Mouse (Mus musculus) megakaryocyte, embryonic 14.5 days (primary cell): ENCODE measurements at regions not wholly inside any gene's neighbourhood (a gene's known extent, or its start where the extent isn't known, plus 50 kb on each side); places are given as distances from the start of the nearest gene placed in this dataset.
A peak's percentile ranks its signal among the peaks of the same experiment; 100 is the strongest.

Source experiments
- H3K27me3 ChIP-seq: replicated peaks from 2 replicates; pipeline ENCODE3; 2012; ENCODE audit warnings: inconsistent platforms
- H3K36me3 ChIP-seq: replicated peaks from 2 replicates; pipeline ENCODE3; 2012; ENCODE audit warnings: low read length, inconsistent platforms, mixed read lengths
- H3K4me1 ChIP-seq: 2 replicates; pipeline ENCODE4 v1.6.1; 2012; ENCODE audit warnings: inconsistent platforms
- H3K4me3 ChIP-seq: replicated peaks from 2 replicates; pipeline ENCODE3; 2012; ENCODE audit warnings: moderate library complexity, mild to moderate bottlenecking, inconsistent platforms
- H3K9me3 ChIP-seq: 2 replicates; pipeline ENCODE4 v1.6.1; 2012; ENCODE audit warnings: inconsistent platforms
- FLI1 ChIP-seq: IDR thresholded peaks from 2 replicates; pipeline ENCODE4 v1.6.1; 2012; ENCODE audit warnings: low read length, inconsistent platforms, mixed read lengths
- GATA1 ChIP-seq: IDR thresholded peaks from 3 replicates; pipeline ENCODE4 v1.6.1; 2012; ENCODE audit warnings: mixed read lengths, low read length, inconsistent platforms, borderline replicate concordance

GRCm38 (mm10) chr13:47872645-47873044, 388.4 kb upstream of the Id4 start:
- Histone ChIP-seq H3K9me3 (peaks cover 14% of the 10 kb centered on the region), H3K4me3 (no peak overlapping the region), H3K27me3 (no peaks in the 10 kb centered on the region), H3K4me1 (no peaks in the 10 kb centered on the region), H3K36me3 (no peaks in the 10 kb centered on the region)
- no peak for TF ChIP-seq FLI1
- TF ChIP-seq GATA1: no peak

DNA sequence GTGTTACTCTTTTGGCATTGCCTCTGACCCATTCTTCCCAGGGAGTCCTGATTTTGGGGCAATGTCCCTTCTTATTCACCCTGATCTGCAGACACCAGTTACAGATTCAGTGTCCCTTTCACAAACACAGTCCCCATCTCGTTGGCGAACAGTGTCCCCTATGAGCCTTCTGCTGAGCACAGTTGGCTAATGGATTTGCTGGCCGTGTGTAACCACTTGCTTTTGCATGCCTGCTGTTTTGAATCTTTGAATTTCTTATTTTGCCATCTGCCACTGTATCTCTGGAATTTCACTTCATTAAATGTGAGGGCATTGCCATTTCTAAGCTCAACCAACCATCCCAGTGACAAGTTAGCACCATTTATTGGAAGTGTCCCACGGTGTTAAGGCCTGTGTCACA, 368.5 kb upstream of the Id4 start:
- H3K9me3 ChIP-seq: peaks cover 28% of the 10 kb centered on the region
- TF ChIP-seq GATA1: no peak

DNA sequence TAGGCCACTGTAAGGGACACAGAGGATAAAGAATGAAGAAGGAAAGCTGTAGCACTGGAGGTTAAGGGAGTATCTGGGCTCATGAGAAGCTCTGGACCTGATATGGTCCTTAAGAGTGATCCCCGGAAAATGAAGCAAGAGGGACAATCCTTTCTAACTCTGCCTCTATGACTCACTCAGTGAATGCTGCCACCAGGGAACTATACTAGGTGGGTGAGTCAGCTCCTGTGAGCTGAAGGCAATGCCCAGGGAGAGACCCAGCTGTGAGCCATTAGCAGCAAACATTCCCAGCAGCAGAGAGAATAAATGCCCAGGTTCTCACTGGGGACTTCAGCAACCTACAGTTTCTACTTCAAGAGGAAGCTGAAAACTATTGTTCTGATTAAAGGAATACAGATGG, 366.7 kb upstream of the Id4 start:
- H3K9me3 ChIP-seq: peaks cover 29% of the 10 kb centered on the region
- no peak for TF ChIP-seq GATA1
- TF ChIP-seq FLI1: no peak
- no peaks in the 10 kb centered on the region for H3K4me1 ChIP-seq
- H3K4me3 ChIP-seq: no peak overlapping the region
- no peaks in the 10 kb centered on the region for H3K27me3 ChIP-seq
- H3K36me3 ChIP-seq: no peaks in the 10 kb centered on the region

More for the DNA sequence above, 368.5 kb upstream of the Id4 start:
- no peak overlapping the region for H3K4me3 ChIP-seq
- H3K36me3 ChIP-seq: no peaks in the 10 kb centered on the region
- no peaks in the 10 kb centered on the region for H3K4me1 ChIP-seq
- H3K27me3 ChIP-seq: no peaks in the 10 kb centered on the region

- H3K4me3 ChIP-seq: no peak overlapping the region
- H3K4me1 ChIP-seq: no peaks in the 10 kb centered on the region
- no peaks in the 10 kb centered on the region for H3K36me3 ChIP-seq
- TF ChIP-seq GATA1: no peak
- no peak for TF ChIP-seq FLI1
- H3K9me3 ChIP-seq: peaks cover 27% of the 10 kb centered on the region
- no peaks in the 10 kb centered on the region for H3K27me3 ChIP-seq
Observed at GRCm38 (mm10) chr13:47895256-47895655, 365.8 kb upstream of the Id4 start.

DNA sequence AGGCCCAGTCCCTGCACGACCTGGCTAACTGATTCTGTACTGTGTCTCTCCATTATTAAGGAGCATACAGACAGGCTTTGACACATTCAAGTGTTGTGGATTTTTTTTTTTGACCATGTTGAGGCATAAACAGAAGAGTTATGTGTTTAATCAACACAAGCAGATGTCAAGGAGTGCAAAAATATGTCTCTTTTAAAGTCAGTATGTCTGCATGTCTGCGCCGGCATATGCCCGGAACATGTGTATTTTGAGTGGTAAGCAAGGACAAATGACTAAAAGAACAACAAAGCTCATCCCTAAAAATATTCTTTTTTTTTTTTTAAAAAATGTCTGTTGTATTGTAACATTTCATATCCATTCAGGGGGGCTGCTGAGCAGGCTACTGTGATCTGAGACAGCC, 364.4 kb upstream of the Id4 start:
- no peaks in the 10 kb centered on the region for H3K27me3 ChIP-seq
- H3K36me3 ChIP-seq: no peaks in the 10 kb centered on the region
- TF ChIP-seq FLI1: no peak
- no peak for TF ChIP-seq GATA1
- H3K9me3 ChIP-seq: peaks cover 27% of the 10 kb centered on the region
- no peaks in the 10 kb centered on the region for H3K4me1 ChIP-seq
- H3K4me3 ChIP-seq: no peak overlapping the region

- no peaks in the 10 kb centered on the region for H3K27me3 ChIP-seq
- H3K4me3 ChIP-seq: no peak overlapping the region
- peaks cover 20% of the 10 kb centered on the region for H3K9me3 ChIP-seq
- H3K4me1 ChIP-seq: no peaks in the 10 kb centered on the region
- no peaks in the 10 kb centered on the region for H3K36me3 ChIP-seq
- TF ChIP-seq FLI1 (no peak), GATA1 (no peak)
Observed at GRCm38 (mm10) chr13:47909851-47910530, 351.0 kb upstream of the Id4 start.

DNA sequence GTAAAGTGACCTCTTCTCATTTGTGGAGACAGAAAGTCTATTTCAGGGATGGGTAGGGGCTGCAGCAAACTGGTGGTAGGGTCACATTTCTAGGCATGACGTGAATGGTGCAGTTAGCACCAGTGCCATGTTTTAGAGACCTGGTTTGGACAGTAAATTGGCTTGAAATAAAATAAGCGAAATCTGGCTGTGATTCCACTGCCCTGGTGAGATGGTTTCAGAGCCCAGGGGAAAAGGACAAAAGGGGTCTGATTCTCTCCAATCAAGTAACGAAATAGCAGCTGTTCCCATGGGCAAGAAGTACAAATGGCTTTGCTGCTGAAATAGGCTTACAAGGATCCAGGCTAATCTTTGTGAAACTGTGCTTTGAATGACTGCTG, 350.5 kb upstream of the Id4 start:
- no peaks in the 10 kb centered on the region for H3K4me1 ChIP-seq
- TF ChIP-seq GATA1 (no peak), FLI1 (no peak)
- no peaks in the 10 kb centered on the region for H3K27me3 ChIP-seq
- no peak overlapping the region for H3K4me3 ChIP-seq
- H3K9me3 ChIP-seq: peaks cover 20% of the 10 kb centered on the region
- H3K36me3 ChIP-seq: no peaks in the 10 kb centered on the region

DNA sequence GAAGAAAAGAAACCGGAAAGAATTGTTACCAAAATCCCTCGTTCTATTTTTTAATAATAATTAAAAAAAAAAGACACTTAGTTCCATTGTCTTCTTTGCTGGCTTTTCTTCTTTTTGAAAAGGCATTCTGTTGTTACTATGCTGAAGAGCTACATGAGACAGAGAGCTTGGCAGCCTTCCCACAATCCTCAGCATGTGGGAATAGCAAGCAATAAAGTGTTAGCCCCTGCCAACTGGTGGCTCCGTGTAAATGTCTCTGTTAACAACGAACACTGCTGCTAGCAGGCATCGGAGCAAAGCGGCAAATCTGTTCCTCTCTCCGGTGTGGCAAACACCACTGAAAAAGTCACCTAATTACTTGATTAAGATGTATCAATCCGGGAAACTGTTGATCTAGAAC, 344.6 kb upstream of the Id4 start:
- Histone ChIP-seq H3K27me3 (no peaks in the 10 kb centered on the region), H3K4me1 (no peaks in the 10 kb centered on the region), H3K36me3 (no peaks in the 10 kb centered on the region), H3K9me3 (peaks cover 23% of the 10 kb centered on the region), H3K4me3 (no peak overlapping the region)
- no peak for TF ChIP-seq FLI1

DNA sequence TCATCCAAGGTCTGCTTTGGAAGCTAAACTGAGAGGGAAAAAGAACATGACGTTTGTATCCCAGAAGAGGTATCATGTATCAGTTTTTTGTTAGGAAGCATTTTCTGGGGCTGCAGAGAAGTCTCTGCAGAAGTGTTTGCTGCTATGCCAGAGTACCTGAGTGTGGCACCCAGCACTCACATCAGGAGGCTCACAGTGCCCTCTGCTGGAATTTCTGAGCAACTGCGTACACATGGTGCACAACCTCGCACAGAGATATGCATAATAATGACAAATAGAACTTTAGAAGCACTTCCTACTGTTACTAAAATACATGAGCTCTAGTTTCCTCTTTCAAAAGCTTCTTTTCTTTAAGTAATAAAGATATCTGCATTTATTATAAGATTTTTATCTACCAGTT, 343.7 kb upstream of the Id4 start:
- Histone ChIP-seq H3K36me3 (no peaks in the 10 kb centered on the region), H3K4me1 (no peaks in the 10 kb centered on the region), H3K9me3 (peaks cover 19% of the 10 kb centered on the region), H3K27me3 (no peaks in the 10 kb centered on the region), H3K4me3 (no peak overlapping the region)
- TF ChIP-seq FLI1 (no peak), GATA1 (no peak)

DNA sequence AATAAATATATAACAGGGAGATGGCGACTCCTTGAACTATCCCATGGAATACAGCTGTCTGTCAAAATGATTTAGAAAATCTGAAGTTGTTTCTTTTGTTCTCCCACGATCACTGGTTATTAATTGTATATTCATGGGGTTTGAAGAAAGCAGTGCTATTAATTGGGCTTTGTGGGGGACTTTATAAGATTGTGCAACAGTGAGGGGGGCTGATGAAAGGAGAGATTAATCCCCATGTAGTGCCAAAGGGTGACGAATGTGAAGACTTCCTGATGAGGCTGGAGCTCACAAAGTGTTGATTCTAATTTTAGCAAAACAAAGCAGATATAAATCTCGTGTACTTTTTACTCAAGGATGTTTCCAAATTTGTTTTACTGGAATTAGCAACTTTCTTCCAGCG, 340.0 kb upstream of the Id4 start:
- H3K36me3 ChIP-seq: no peaks in the 10 kb centered on the region
- no peaks in the 10 kb centered on the region for H3K4me1 ChIP-seq
- H3K4me3 ChIP-seq: no peak overlapping the region
- H3K27me3 ChIP-seq: no peaks in the 10 kb centered on the region
- TF ChIP-seq FLI1 (no peak), GATA1 (no peak)
- peaks cover 14% of the 10 kb centered on the region for H3K9me3 ChIP-seq

DNA sequence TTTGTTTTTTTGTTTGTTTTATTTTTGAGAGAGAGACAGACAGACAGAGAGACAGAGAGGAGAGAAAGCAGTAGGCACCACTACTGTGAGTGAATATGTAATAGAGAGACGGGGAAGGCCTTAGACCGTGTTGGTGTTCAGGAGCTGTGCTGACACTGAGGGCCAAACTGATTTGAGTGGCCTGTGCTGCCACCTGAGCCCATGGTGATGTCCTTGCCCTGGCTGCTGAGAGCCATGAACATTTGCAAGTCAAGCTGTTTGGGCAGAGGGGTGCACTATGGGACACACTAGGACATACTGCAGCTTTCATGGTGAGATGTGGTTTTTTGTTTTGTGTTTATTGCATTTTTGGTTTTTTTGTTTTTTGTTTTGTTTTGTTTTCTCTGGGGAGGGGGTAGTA, 320.3 kb upstream of the Id4 start:
- Histone ChIP-seq H3K27me3 (no peaks in the 10 kb centered on the region), H3K4me1 (no peaks in the 10 kb centered on the region), H3K4me3 (peak overlapping the region; percentile 56), H3K36me3 (no peaks in the 10 kb centered on the region), H3K9me3 (peaks cover 33% of the 10 kb centered on the region)
- no peak for TF ChIP-seq FLI1
- TF ChIP-seq GATA1: no peak
